Mouse (Mus musculus) hindbrain, embryonic 15.5 days (tissue): ENCODE results near the gene Cep41. TPM values are rescaled to one million over a fixed set of nuclear protein-coding genes. Genes with fewer than 3 reads are reported as not detected.
A peak's percentile ranks its signal among the peaks of the same experiment; 100 is the strongest.

ENCODE experiments used
- ATAC-seq: fragments of 200-750 bp; cut with Nextera tagmentation; 2 replicates; pipeline ENCODE4 v1.8.0; 2017; ENCODE audit warnings: low read depth, moderate number of reproducible peaks, moderate TSS enrichment; ENCODE audit not compliant: low FRiP score
- H3K27ac ChIP-seq: fragments of 300-500 bp; sonication (generic); replicated peaks from 2 replicates; pipeline ENCODE4 v1.5.1; 2015; ENCODE audit warnings: mild to moderate bottlenecking, inconsistent platforms
- H3K27me3 ChIP-seq: fragments of 300-500 bp; sonication (generic); 2 replicates; pipeline ENCODE4 v1.6.1; 2015; ENCODE audit warnings: control low read depth, inconsistent platforms
- H3K36me3 ChIP-seq: fragments of 300-500 bp; sonication (generic); 2 replicates; pipeline ENCODE4 v1.6.1; 2015; ENCODE audit warnings: control low read depth, inconsistent platforms
- H3K4me1 ChIP-seq: fragments of 300-500 bp; sonication (generic); replicated peaks from 2 replicates; pipeline ENCODE4 v1.6.1; 2015; ENCODE audit warnings: control low read depth, inconsistent platforms
- H3K4me2 ChIP-seq: fragments of 300-500 bp; sonication (generic); 2 replicates; pipeline ENCODE4 v1.6.1; 2015; ENCODE audit warnings: moderate library complexity, mild to moderate bottlenecking, inconsistent platforms
- H3K4me3 ChIP-seq: fragments of 300-500 bp; sonication (generic); 2 replicates; pipeline ENCODE4 v1.5.1; 2015; ENCODE audit warnings: mild to moderate bottlenecking, inconsistent platforms
- H3K9ac ChIP-seq: fragments of 300-500 bp; sonication (generic); 2 replicates; pipeline ENCODE4 v1.6.1; 2015; ENCODE audit warnings: inconsistent platforms
- H3K9me3 ChIP-seq: fragments of 300-500 bp; sonication (generic); 2 replicates; pipeline ENCODE4 v1.6.1; 2016; ENCODE audit warnings: control low read depth, inconsistent platforms
- WGBS: fragments of 180-500 bp; shearing (Covaris S2); methylation state at CpG from one replicate; pipeline ENCODE4 v1.1.7; 2015; 5-methylcytosine and 5-hydroxymethylcytosine counted together
- polyA plus RNA-seq: library from polyadenylated mRNA; unstranded; fragments of >200 nt; fragmentation: Nextera tagmentation; extraction: Ambion mirVana; gene quantifications from 2 replicates; pipeline ENCODE4 v1.2.1, GENCODE M21; 2015

Gene Cep41
- polyA plus RNA-seq, 1 experiment from 2014 or later = 12.7 TPM

DNA sequence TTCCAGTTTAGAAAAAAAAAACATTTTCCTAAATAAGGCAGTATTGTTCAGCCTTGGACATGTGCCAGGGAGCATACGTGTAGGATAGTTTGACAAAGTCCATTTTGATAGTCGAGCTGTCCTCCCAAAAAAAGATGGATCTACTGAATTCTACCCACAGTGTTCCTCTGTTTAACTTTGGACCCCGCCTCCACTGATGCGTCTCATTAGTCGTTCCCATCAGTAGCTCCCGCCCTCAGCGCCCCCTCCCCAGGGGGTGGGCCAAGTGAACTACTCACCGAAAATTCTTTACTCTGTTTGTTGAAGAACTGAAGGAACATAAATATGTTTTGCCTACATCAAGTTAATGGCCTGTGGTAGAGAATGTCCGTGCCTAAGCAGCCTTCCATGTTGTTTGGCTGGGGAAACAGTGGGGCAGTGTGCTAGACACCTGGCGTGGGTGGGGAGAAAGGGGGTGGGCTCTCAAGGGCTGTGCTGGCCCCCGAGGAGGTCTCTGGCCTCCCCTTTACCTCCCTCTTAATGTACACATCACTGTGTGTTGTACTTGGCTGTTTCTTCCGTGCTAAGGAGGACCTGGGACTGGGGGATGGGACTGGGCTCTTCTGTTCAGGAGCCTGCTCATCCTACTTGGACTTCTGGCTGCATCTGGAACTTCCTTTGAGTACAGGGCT, 36.9 kb upstream of the Cep41 start:
- Histone ChIP-seq H3K36me3 (no peaks in the 10 kb centered on the region), H3K27me3 (no peaks in the 10 kb centered on the region), H3K9me3 (no peaks in the 10 kb centered on the region), H3K4me2 (no peak overlapping the region), H3K4me1 (peaks cover 7% of the 10 kb centered on the region), H3K4me3 (no peak overlapping the region), H3K9ac (no peak overlapping the region), H3K27ac (no peak overlapping the region)
- 40% methylated on average over 12 of the region's 12 CpGs for WGBS
- peak; percentile 27; the same call in 1 of the 2 replicates for ATAC-seq

DNA sequence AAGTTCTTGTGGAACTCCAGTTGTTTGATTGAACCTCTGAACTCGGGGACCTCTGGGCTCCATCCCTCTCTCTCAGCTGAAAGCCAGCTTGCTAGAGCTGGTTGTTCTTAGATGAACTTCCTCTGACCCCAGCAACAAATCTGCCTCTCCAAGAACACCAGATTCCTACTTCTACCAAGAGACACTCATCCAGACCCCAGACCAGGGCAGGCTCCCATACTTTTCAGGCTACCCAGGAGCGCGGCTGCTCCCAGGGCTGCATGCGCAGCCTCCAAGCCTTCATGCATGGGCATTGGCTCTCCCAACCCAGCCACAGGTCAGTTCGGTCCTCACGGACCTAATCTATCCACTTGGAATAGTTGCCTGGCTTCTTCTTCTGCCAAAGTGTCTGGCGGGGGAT, 29.8 kb upstream of the Cep41 start, which contains the start of gene Mest:
Mest (plus strand) TSS at position 217 of the 400 bp plus-strand sequence.
- Histone ChIP-seq H3K9ac (no peak within 1 kb of the TSS), H3K36me3 (no peaks in the 10 kb centered on the region), H3K27ac (peak within 1 kb of the TSS; percentile 75), H3K9me3 (no peaks in the 10 kb centered on the region), H3K4me1 (peaks cover 20% of the 10 kb centered on the region; the same call in 1 of the 2 replicates), H3K4me2 (no peak within 1 kb of the TSS), H3K4me3 (no peak within 1 kb of the TSS), H3K27me3 (no peaks in the 10 kb centered on the region)
- no peak for ATAC-seq
- 75% methylated on average over 7 of the region's 7 CpGs for WGBS

DNA sequence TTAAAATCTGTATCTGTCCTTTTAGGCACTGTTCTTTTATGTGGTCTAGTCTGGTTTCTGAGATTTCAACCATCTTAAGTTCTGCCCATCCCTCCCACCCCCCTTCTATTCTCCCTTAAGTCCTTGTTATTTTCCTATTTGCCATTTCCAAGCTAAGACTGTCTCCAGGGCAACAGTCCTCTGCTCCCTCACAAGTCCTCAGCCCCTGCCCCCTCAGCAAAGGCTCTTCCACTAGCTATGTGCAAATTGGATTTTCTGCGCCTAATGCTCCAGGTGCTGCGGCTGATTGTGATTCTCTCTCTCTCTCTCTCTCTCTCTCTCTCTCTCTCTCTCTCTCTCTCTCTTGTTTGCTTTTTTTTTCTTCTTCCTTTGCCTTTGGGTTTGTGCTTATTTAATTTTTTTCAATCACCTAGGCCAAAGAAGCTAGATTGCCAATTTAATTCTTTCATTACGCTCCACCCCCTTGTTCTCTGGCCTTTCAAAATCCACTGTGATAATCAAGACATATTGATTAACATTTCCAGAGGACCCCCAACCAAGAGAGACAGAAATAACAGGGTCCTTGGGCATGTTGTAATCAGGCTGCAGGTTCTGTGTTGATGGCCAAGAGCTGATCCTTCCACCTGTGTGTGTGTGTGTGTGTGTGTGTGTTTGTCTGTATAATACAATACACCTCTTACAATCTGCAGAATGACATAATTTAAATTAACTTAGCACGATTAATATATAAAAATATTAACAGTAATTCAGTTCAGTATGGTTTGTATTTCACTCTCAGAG, 29.0 kb upstream of the Cep41 start:
- WGBS = 45% methylated on average over 4 of the region's 4 CpGs
- H3K36me3 ChIP-seq = no peaks in the 10 kb centered on the region
- H3K9ac ChIP-seq = no peak overlapping the region
- H3K27ac ChIP-seq = peak overlapping the region; percentile 75
- H3K4me2 ChIP-seq = no peak overlapping the region
- no peaks in the 10 kb centered on the region for H3K9me3 ChIP-seq
- peaks cover 20% of the 10 kb centered on the region; the same call in 1 of the 2 replicates for H3K4me1 ChIP-seq
- ATAC-seq = peak; percentile 86
- no peaks in the 10 kb centered on the region for H3K27me3 ChIP-seq
- H3K4me3 ChIP-seq = no peak overlapping the region

DNA sequence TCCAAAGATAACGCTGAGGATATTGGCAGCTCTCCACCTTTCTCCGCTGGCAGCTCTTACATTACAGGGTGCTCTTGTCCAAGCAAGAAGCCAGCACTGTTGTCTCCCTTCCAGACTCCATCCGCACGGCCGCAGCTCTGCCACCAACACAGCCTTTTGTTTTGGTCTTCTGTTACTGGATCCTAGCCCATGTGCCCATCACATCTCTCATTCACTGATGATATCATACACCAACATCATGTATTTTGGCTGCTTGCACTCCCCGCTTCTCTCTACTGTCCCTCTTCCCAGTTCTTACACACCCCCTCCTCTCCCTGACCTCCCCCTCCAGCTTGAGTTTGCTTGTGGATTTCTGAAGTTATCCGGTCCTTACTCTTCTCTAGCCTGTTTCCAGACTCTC, 23.2 kb upstream of the Cep41 start:
- Histone ChIP-seq H3K4me2 (no peak overlapping the region), H3K36me3 (no peaks in the 10 kb centered on the region), H3K4me1 (peaks cover 9% of the 10 kb centered on the region; the same call in 1 of the 2 replicates), H3K9me3 (no peaks in the 10 kb centered on the region), H3K27me3 (no peaks in the 10 kb centered on the region), H3K9ac (no peak overlapping the region), H3K27ac (no peak overlapping the region), H3K4me3 (no peak overlapping the region)
- WGBS = 77% methylated on average over 7 of the region's 7 CpGs
- ATAC-seq = no peak

DNA sequence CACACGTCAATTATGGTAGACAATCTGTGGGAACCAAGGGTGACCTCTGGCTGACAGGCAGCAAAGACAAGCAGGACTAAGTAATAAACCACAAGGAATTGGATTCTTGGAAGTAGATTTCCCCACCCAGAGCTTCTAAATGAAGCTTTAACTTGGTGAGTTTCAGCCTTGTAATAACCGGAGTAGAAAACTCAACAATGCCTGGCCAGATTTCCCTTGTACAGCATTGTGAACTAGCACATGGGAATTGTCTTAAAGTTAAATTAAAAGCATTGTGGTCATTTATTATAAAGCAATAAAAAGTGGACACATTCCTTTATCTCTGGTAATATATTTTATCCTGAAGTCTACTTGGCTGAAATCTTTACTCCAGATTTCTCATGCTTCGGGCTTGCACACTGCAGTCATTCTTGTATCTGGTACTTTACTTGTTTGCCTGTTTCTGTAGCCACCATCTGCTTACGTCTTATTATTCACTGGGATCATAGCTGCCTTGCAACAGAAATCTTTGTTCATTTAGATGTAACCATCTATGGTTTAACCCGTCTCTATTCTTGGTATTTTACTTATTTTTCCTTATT, 21.4 kb upstream of the Cep41 start:
- no peak for ATAC-seq
- Histone ChIP-seq H3K27ac (no peak overlapping the region), H3K4me3 (no peak overlapping the region), H3K9me3 (no peaks in the 10 kb centered on the region), H3K36me3 (no peaks in the 10 kb centered on the region), H3K27me3 (no peaks in the 10 kb centered on the region), H3K4me1 (no peaks in the 10 kb centered on the region), H3K4me2 (no peak overlapping the region), H3K9ac (no peak overlapping the region)
- WGBS = 74% methylated on average over 5 of the region's 5 CpGs

DNA sequence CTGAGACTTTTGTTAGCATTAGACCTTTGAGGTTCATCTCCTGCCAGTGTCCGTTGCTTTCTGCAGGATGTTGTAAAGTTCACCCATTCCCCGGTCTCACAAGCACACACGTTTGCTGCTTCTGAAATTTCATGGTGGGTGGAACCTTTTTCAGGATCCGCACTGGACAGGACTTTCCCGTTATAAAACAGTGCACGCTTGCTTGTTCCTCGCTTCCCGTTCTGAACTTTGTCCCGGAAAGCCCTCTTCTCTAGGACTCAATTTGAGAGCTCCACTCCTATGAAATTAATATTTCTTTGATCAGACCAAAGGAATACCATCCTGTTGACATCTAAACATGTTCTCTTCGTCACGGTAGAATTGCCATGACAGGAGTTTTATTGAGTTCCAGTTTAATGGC, 20.3 kb upstream of the Cep41 start:
- Histone ChIP-seq H3K9me3 (no peaks in the 10 kb centered on the region), H3K36me3 (no peaks in the 10 kb centered on the region), H3K4me2 (no peak overlapping the region), H3K27me3 (no peaks in the 10 kb centered on the region), H3K4me1 (peaks cover 7% of the 10 kb centered on the region), H3K27ac (no peak overlapping the region), H3K4me3 (no peak overlapping the region), H3K9ac (no peak overlapping the region)
- ATAC-seq = no peak
- WGBS = 79% methylated on average over 11 of the region's 11 CpGs

DNA sequence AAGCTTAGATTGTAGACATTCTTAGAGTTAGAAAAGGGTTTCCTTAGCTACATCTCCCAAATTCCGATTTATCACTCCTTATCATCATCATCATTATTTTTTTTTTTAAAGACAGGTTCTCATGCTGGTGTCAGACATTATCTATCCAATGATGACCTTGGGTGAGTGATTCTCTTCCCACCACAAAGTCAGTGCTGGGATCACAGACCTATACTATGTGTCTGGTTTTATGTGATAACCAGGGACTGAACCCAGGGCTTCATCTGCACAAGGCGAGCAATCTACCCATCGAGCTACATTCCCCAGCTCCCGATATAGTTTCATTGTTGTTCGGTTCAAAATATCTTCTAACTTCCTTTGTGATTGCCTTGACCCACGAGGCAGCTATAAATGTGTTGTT, 19.9 kb upstream of the Cep41 start:
- H3K4me3 ChIP-seq = no peak overlapping the region
- no peak for ATAC-seq
- H3K27me3 ChIP-seq = no peaks in the 10 kb centered on the region
- WGBS = 91% methylated on average over 6 of the region's 6 CpGs
- H3K36me3 ChIP-seq = no peaks in the 10 kb centered on the region
- H3K9ac ChIP-seq = no peak overlapping the region
- H3K27ac ChIP-seq = no peak overlapping the region
- H3K4me1 ChIP-seq = peaks cover 7% of the 10 kb centered on the region
- no peak overlapping the region for H3K4me2 ChIP-seq
- H3K9me3 ChIP-seq = no peaks in the 10 kb centered on the region

DNA sequence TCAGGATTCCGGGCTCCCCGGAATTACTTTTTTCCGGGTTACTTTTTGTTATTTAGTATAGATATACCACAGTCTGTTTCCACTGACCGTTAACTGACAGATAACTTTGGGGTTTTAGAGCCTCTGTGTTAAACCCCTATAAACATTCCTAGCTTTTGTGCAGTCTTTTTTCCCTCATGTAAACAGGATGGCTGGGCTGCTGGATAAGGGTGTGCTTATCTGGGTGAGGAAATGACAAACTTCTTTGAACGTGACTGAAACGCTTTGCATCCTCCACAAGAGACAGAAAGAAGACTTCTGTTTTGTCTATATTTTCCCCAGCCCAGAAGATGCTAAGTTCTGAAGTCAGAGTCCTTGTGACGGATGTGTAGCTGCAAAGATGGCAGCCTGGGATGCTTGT, 18.9 kb upstream of the Cep41 start:
- H3K27me3 ChIP-seq = no peaks in the 10 kb centered on the region
- H3K4me1 ChIP-seq = peaks cover 7% of the 10 kb centered on the region
- no peaks in the 10 kb centered on the region for H3K9me3 ChIP-seq
- H3K27ac ChIP-seq = no peak overlapping the region
- no peak overlapping the region for H3K4me3 ChIP-seq
- H3K4me2 ChIP-seq = no peak overlapping the region
- H3K36me3 ChIP-seq = no peaks in the 10 kb centered on the region
- no peak for ATAC-seq
- no peak overlapping the region for H3K9ac ChIP-seq
- WGBS = 69% methylated on average over 7 of the region's 7 CpGs

DNA sequence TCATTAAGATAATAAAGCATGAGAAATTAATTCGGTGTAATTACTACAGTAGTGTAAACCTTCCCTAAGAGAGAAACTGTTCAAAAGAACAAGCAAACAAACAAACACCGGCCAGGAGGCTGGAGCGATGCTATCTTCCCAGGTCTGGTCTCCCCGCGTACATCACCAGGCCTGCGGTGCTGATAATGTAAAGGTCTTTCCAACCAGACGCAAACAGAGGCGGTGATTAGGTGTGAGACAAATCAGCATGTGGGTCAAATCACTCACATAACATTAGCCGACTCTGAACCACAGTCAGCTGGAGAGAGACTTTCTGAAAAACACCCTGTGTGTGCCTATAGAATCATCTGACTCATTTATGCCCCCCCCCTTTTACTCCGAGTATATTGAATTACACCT, 17.8 kb upstream of the Cep41 start:
- Histone ChIP-seq H3K9ac (no peak overlapping the region), H3K9me3 (no peaks in the 10 kb centered on the region), H3K27me3 (no peaks in the 10 kb centered on the region), H3K27ac (no peak overlapping the region), H3K4me1 (peaks cover 7% of the 10 kb centered on the region), H3K4me2 (no peak overlapping the region), H3K36me3 (no peaks in the 10 kb centered on the region), H3K4me3 (no peak overlapping the region)
- ATAC-seq = no peak
- 65% methylated on average over 10 of the region's 10 CpGs for WGBS

DNA sequence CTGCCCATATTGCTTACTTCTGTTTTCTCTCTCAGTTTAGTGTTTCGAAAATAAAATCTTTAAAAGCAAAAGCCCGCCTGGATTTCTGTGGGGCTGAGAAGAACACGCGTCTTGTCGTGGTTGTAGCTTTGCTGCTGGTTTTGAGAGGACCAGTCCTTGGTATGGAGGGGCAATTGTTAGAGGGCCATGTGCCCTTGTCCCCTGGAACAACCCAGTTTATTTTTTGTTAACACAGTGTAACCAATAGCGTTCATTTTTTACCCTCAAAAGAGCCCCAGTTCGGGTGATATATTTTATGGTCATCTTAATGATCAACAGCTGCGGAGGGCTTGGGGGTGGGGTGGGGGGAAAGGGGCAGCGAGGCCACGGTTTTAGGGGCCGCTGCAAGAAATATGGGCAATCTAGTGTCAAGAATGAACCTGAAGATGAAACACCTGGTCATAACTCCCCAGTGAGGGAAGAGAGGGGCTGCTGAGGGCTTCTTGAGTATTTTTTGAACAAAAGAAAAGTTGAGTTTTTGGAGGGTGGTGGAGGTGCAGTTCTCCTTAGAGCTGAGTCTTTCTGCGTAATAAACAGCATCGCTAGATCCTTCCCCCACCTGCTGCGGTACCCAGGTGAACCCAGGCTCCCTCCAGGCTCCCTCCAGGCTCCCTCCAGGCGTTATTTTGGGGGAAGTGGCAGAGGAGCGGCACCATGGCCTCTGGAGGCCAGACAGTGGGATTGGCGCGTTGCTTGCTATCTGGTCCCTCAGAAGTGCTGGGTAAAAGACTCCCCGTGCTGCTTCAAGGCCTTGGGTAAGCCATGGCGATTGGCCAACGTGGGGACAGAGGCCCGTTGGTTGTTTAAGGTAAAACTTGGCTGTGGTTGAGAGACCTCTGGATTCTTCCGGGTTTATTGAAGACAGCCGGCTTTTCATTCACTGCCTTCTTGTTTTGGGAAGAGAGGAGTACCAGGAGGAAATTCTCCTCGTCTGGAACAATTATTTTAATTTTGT, 17.1 kb upstream of the Cep41 start:
- Histone ChIP-seq H3K4me1 (peaks cover 7% of the 10 kb centered on the region), H3K36me3 (no peaks in the 10 kb centered on the region), H3K9ac (no peak overlapping the region), H3K4me3 (no peak overlapping the region), H3K27me3 (no peaks in the 10 kb centered on the region), H3K4me2 (no peak overlapping the region), H3K27ac (no peak overlapping the region), H3K9me3 (no peaks in the 10 kb centered on the region)
- ATAC-seq = no peak
- 71% methylated on average over 25 of the region's 25 CpGs for WGBS

DNA sequence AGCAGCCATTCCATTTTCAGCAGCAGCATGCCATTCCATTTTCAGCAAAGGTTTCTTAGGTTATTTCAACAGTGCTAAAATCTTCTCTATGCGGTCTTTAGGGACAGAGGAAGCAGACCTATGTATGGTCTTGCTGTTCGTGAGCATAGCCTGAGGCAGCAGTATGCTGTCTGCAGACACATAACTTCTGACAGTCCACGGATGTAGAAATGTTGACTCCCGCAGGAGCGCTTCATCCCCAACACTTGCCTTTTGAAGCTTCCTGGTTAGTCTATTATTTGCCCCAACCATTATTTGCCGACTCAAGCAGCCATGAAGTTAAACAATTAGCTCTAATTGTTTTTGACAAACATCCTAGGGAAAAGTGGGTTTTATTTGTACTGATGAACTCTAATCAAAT, 15.6 kb upstream of the Cep41 start:
- Histone ChIP-seq H3K36me3 (no peaks in the 10 kb centered on the region), H3K9me3 (no peaks in the 10 kb centered on the region), H3K4me2 (no peak overlapping the region), H3K4me1 (peaks cover 7% of the 10 kb centered on the region), H3K27ac (no peak overlapping the region), H3K4me3 (no peak overlapping the region), H3K9ac (no peak overlapping the region), H3K27me3 (no peaks in the 10 kb centered on the region)
- no peak for ATAC-seq
- WGBS = 29% methylated on average over 6 of the region's 6 CpGs
